ENCODE assay signal across 24 mouse cellular contexts in genomic region chr10:38993632-38994424, GRCm38 (mm10). TPM values are rescaled to one million over a fixed set of nuclear protein-coding genes. Genes with fewer than 3 reads are reported as not detected.
DNase-seq lines count a peak whose midpoint lies in the region; ATAC-seq and TF ChIP-seq lines count a peak whose summit lies in the region.
"Had no signal": no experiment of that assay in that cellular context is flagged by ENCODE, and none has a peak within 500 bp of the region (broad histone marks: within the 10 kb centered on the region; RNA-seq: fewer than 3 reads in every experiment).

No protein-coding gene starts in this region.

- no peak for TF ChIP-seq CTCF in Patski (IDR thresholded peaks at IDR 0.05)
- no peak for TF ChIP-seq CTCF in thymus, adult 2 months (IDR thresholded peaks at IDR 0.05; ENCODE audit: borderline replicate concordance, control insufficient read depth, extremely low read depth, insufficient read depth, low read length, poor library complexity)

- ATAC-seq in kidney, embryonic 15.5 days (replicated peaks; ENCODE audit: low FRiP score) = 0 out of 2 replicates have a peak, but pooled peaks have one; percentile 7
- peak; percentile 70 for ATAC-seq in Patski
- ATAC-seq: CD4-positive, CD25-positive, alpha-beta regulatory T cell, adult 4 months; forebrain, postnatal 0 days; midbrain, embryonic 15.5 days had no signal

- H3K9me3 ChIP-seq in kidney, embryonic 15.5 days (replicated peaks) = no peaks in the 10 kb centered on the region
- H3K9me3 ChIP-seq: hindbrain, embryonic 15.5 days; midbrain, embryonic 15.5 days; neural tube, embryonic 12.5 days had no signal

- DNase-seq in gastrocnemius, adult 18-20 months (ENCODE audit: low spot score) = peak; percentile 15
- DNase-seq in gastrocnemius, postnatal 14 days = no peak
- no peak for DNase-seq in kidney, adult 9 months
- DNase-seq in Patski (ENCODE audit: low read depth, low spot score) = peak; percentile 44
- peak; percentile 64 for DNase-seq in skeletal muscle tissue, adult 2 months (ENCODE audit: low read depth, low spot score)
- DNase-seq in thymus, adult 2 months = no peak
- DNase-seq: adrenal gland, adult 8-10 months; cerebellum, adult 8-10 months; cerebellum, postnatal 36 days; embryo, embryonic 11 days; forebrain, postnatal 0 days; kidney, adult 2 months; kidney, postnatal 14 days; layer of hippocampus, postnatal 36 days; retina, postnatal 1 day; right cerebral cortex, postnatal 25 days; thymus, postnatal 36 days had no signal

- no peak for TF ChIP-seq POLR2A in thymus, adult 2 months (IDR thresholded peaks at IDR 0.05; ENCODE audit: control insufficient read depth, extremely low read depth, insufficient read depth, low read length, poor library complexity)

- 60% methylated on average over 2 of the region's 2 CpGs for WGBS in kidney, embryonic 15.5 days
- 97% methylated on average over 2 of the region's 2 CpGs for whole genome bisulfite sequencing in thymus, adult 2 months

- peaks cover 13% of the 10 kb centered on the region; the same call in 1 of the 2 replicates for H3K4me1 ChIP-seq in kidney, embryonic 15.5 days
- no peaks in the 10 kb centered on the region for H3K4me1 ChIP-seq in thymus, adult 2 months (replicated peaks; ENCODE audit: control insufficient read depth, insufficient read depth, low read length)
- H3K4me1 ChIP-seq: hindbrain, embryonic 15.5 days; midbrain, embryonic 15.5 days; neural tube, embryonic 12.5 days had no signal

- H3K27ac ChIP-seq in kidney, embryonic 15.5 days = 0 out of 2 replicates have a peak overlapping the region, but pooled peaks have one; percentile 58
- no peak overlapping the region for H3K27ac ChIP-seq in thymus, adult 2 months (ENCODE audit: control insufficient read depth, insufficient read depth, low read length)
- H3K27ac ChIP-seq: hindbrain, embryonic 15.5 days; layer of hippocampus, adult 2 months; midbrain, embryonic 15.5 days; neural tube, embryonic 12.5 days had no signal

- CTCF ChIA-PET in Patski (lab: Charles Lee) = interaction anchor here (0.6 to 1.3 kb wide), 5 partner anchors 28 to 460 kb away, joined by 3 read pairs; no protein-coding TSS in a partner anchor

- in situ Hi-C loops in Patski (cut with MboI; ENCODE audit: low pct_unique_long_range_greater_than_20kb) = no loop called here

- POLR2A ChIA-PET in Patski (lab: Charles Lee) = interaction anchor here (0.6 to 1.5 kb wide), 7 partner anchors 9 to 118 kb away, joined by 3 to 5 read pairs (median 3); no protein-coding TSS in a partner anchor

- H3K4me2 ChIP-seq in kidney, embryonic 15.5 days = no peak overlapping the region
- H3K4me2 ChIP-seq: hindbrain, embryonic 15.5 days; midbrain, embryonic 15.5 days; neural tube, embryonic 12.5 days had no signal

- H3K36me3 ChIP-seq in kidney, embryonic 15.5 days = no peaks in the 10 kb centered on the region
- no peaks in the 10 kb centered on the region for H3K36me3 ChIP-seq in thymus, adult 2 months (ENCODE audit: control insufficient read depth, insufficient read depth, low read length)
- H3K36me3 ChIP-seq: hindbrain, embryonic 15.5 days; midbrain, embryonic 15.5 days; neural tube, embryonic 12.5 days had no signal

- H3K9ac ChIP-seq in kidney, embryonic 15.5 days = no peak overlapping the region
- H3K9ac ChIP-seq: forebrain, postnatal 0 days; hindbrain, embryonic 15.5 days; midbrain, embryonic 15.5 days; neural tube, embryonic 12.5 days had no signal

- H3K4me3 ChIP-seq in kidney, embryonic 15.5 days (replicated peaks) = no peak overlapping the region
- H3K4me3 ChIP-seq in thymus, adult 2 months (ENCODE audit: control insufficient read depth, insufficient read depth, low read length) = no peak overlapping the region
- H3K4me3 ChIP-seq: hindbrain, embryonic 15.5 days; layer of hippocampus, adult 2 months; midbrain, embryonic 15.5 days; neural tube, embryonic 12.5 days had no signal

- intact Hi-C loops in gastrocnemius, postnatal 14 days (cut with DNase I; ENCODE audit: low total_unique reads) = no loop called here

- no peaks in the 10 kb centered on the region for H3K27me3 ChIP-seq in kidney, embryonic 15.5 days
- no peaks in the 10 kb centered on the region for H3K27me3 ChIP-seq in Patski
- no peaks in the 10 kb centered on the region for H3K27me3 ChIP-seq in thymus, adult 2 months (ENCODE audit: control insufficient read depth, insufficient read depth, low read length)
- H3K27me3 ChIP-seq: hindbrain, embryonic 15.5 days; midbrain, embryonic 15.5 days; neural tube, embryonic 12.5 days had no signal

RNA-seq across cellular contexts. Expression of gene Lama4, which starts 28.5 kb away (rescaled TPM):
- total RNA-seq in gastrocnemius, adult 18-20 months (2021) = 10 to 100 TPM; 13.7 to 19.2 TPM
- 10 to 100 TPM; 63.9 to 73.1 TPM for total RNA-seq in gastrocnemius, postnatal 14 days (2021)
- 67.0 and 73.9 TPM in 2 replicates for polyA plus RNA-seq in kidney, embryonic 15.5 days (2015; fragmentation: Nextera tagmentation; extraction: Ambion mirVana)
- 0.03 TPM for polyA plus RNA-seq in Patski (2021)
- 5.6 and 6.6 TPM in 2 replicates for polyA plus RNA-seq in thymus, adult 2 months (2012; rRNA removed)
- total RNA-seq: megakaryocyte-erythroid progenitor cell, adult 5-6 weeks had no signal

Comparison
In these comparisons a context has a peak if more than half of its experiments do, and no peak if none do; other contexts are left out.
1. DNase-seq: peak in gastrocnemius, adult 18-20 months (single experiment), Patski (single experiment) and skeletal muscle tissue, adult 2 months (single experiment); none in gastrocnemius, postnatal 14 days (single experiment), kidney, adult 9 months (single experiment) and thymus, adult 2 months (single experiment).